In the genomic region with DNA sequence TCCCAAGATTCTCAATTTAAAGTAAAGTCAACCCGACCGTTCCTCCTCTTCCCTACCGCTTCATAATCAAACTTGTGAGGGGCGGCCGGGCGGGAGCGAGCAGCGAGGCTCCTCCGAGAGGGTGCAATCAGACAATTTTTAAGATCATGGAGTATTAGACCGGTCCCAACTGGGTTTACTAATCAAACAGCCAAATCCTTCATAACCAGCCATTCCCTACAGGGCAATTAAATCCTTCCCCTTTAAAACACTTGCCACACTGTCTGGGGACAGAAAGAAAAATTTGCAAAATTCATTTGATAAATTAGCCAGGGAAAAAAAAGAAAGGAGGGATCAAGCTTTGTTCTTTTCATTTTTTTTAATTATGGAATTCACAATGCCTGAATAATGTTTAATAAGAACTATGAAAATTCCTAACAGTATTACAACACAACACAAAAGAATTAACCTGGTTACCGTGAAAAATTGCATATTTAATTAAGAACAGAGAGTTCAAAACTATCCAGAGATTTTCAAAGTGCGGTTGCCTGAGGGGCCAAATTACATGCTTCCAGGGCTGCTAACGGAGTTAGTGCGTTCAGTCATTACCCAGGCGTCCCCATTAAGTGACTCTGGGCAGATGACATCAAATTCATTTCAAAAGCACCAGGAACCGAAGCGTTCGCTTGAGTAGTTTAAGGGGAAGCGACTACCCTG, we compare ENCODE assay signal across 15 mouse cellular contexts. TPM values are rescaled to one million over a fixed set of nuclear protein-coding genes. Genes with fewer than 3 reads are reported as not detected.
A peak's percentile ranks its signal among the peaks of the same experiment; 100 is the strongest.
DNase-seq lines count a peak whose midpoint lies in the region; ATAC-seq lines count a peak whose summit lies in the region.
"Had no signal": no experiment of that assay in that cellular context is flagged by ENCODE, and none has a peak within 500 bp of the region (broad histone marks: within the 10 kb centered on the region; RNA-seq: fewer than 3 reads in every experiment).

No protein-coding gene starts in this region.

- no peak for DNase-seq in embryonic facial prominence, embryonic 10.5 days (ENCODE audit: low spot score)
- no peak for DNase-seq in forebrain, embryonic 11.5 days (ENCODE audit: low spot score)
- no peak for DNase-seq in right cerebral cortex, postnatal 4 days
- DNase-seq in heart, adult 11 months, result no peak
- DNase-seq in spleen, postnatal 36 days (ENCODE audit: low spot score in 2 of 2), result no peak
- DNase-seq: cerebellum, adult 11 months; kidney, adult 9 months; lung, adult 2 months had no signal

- H3K9ac ChIP-seq in forebrain, embryonic 11.5 days (ENCODE audit: low read length), result no peak overlapping the region
- no peak overlapping the region for H3K9ac ChIP-seq in hindbrain, embryonic 15.5 days
- H3K9ac ChIP-seq in neural tube, embryonic 14.5 days (replicated peaks; ENCODE audit: low read depth, low read length), result no peak overlapping the region
- H3K9ac ChIP-seq: limb, embryonic 15.5 days had no signal

- WGBS in embryonic facial prominence, embryonic 10.5 days, result 51% methylated on average over 19 of the region's 19 CpGs
- 40% methylated on average over 19 of the region's 19 CpGs for WGBS in forebrain, embryonic 11.5 days
- 23% methylated on average over 19 of the region's 19 CpGs for WGBS in hindbrain, embryonic 15.5 days
- 29% methylated on average over 19 of the region's 19 CpGs for WGBS in neural tube, embryonic 14.5 days

- no peak overlapping the region for H3K4me2 ChIP-seq in forebrain, embryonic 11.5 days (ENCODE audit: low read depth, low read length, severe bottlenecking)
- 0 out of 2 replicates have a peak overlapping the region, but pooled peaks have one; percentile 6 for H3K4me2 ChIP-seq in hindbrain, embryonic 15.5 days
- peak overlapping the region; percentile 11; the same call in 1 of the 2 replicates for H3K4me2 ChIP-seq in neural tube, embryonic 14.5 days (ENCODE audit: low read depth, low read length)
- H3K4me2 ChIP-seq: limb, embryonic 15.5 days had no signal

- peaks cover 29% of the 10 kb centered on the region for H3K4me1 ChIP-seq in embryonic facial prominence, embryonic 10.5 days
- peaks cover 7% of the 10 kb centered on the region for H3K4me1 ChIP-seq in forebrain, embryonic 11.5 days (replicated peaks; ENCODE audit: control insufficient read depth, insufficient read depth, low read length)
- peaks cover 19% of the 10 kb centered on the region for H3K4me1 ChIP-seq in hindbrain, embryonic 15.5 days (replicated peaks)
- H3K4me1 ChIP-seq in neural tube, embryonic 14.5 days (ENCODE audit: control insufficient read depth, insufficient read depth, low read length), result peaks cover 8% of the 10 kb centered on the region; the same call in 1 of the 2 replicates

- ATAC-seq in forebrain, embryonic 11.5 days (replicated peaks; ENCODE audit: low FRiP score), result peak; percentile 64
- peak; percentile 68; the same call in 1 of the 2 replicates for ATAC-seq in hindbrain, embryonic 15.5 days (ENCODE audit: low FRiP score, low read depth)
- peak; percentile 75 for ATAC-seq in neural tube, embryonic 14.5 days (ENCODE audit: low read depth)
- ATAC-seq: activated CD4-positive, CD25-positive, alpha-beta regulatory T cell, adult 4 months; CD4-positive, CD25-positive, alpha-beta regulatory T cell, adult 4 months had no signal

- H3K9me3 ChIP-seq in embryonic facial prominence, embryonic 10.5 days, result peaks cover 16% of the 10 kb centered on the region
- peaks cover 4% of the 10 kb centered on the region; the same call in 1 of the 2 replicates for H3K9me3 ChIP-seq in forebrain, embryonic 11.5 days (ENCODE audit: control insufficient read depth, low read length)
- no peaks in the 10 kb centered on the region for H3K9me3 ChIP-seq in hindbrain, embryonic 15.5 days
- H3K9me3 ChIP-seq in neural tube, embryonic 14.5 days (ENCODE audit: control insufficient read depth, low read length), result no peaks in the 10 kb centered on the region
- H3K9me3 ChIP-seq: heart, embryonic 10.5 days; limb, embryonic 15.5 days had no signal

- peaks cover 19% of the 10 kb centered on the region for H3K36me3 ChIP-seq in embryonic facial prominence, embryonic 10.5 days (replicated peaks)
- H3K36me3 ChIP-seq in forebrain, embryonic 11.5 days (ENCODE audit: control insufficient read depth, insufficient read depth, low read length), result peaks cover 7% of the 10 kb centered on the region; the same call in 1 of the 2 replicates
- H3K36me3 ChIP-seq in hindbrain, embryonic 15.5 days, result peaks cover 15% of the 10 kb centered on the region
- H3K36me3 ChIP-seq in neural tube, embryonic 14.5 days (ENCODE audit: control insufficient read depth, insufficient read depth, low read length), result peaks cover 5% of the 10 kb centered on the region; the same call in 1 of the 2 replicates
- H3K36me3 ChIP-seq: limb, embryonic 15.5 days had no signal

- peaks cover 6% of the 10 kb centered on the region; the same call in 1 of the 2 replicates for H3K27me3 ChIP-seq in embryonic facial prominence, embryonic 10.5 days (replicated peaks; ENCODE audit: low read depth, poor library complexity, severe bottlenecking)
- no peaks in the 10 kb centered on the region for H3K27me3 ChIP-seq in forebrain, embryonic 11.5 days (ENCODE audit: control insufficient read depth, insufficient read depth, low read length)
- no peaks in the 10 kb centered on the region for H3K27me3 ChIP-seq in hindbrain, embryonic 15.5 days
- H3K27me3 ChIP-seq in neural tube, embryonic 14.5 days (ENCODE audit: control insufficient read depth, insufficient read depth, low read length), result no peaks in the 10 kb centered on the region

- H3K27ac ChIP-seq in embryonic facial prominence, embryonic 10.5 days (replicated peaks), result peak overlapping the region; percentile 14; the same call in 1 of the 2 replicates
- no peak overlapping the region for H3K27ac ChIP-seq in forebrain, embryonic 11.5 days (ENCODE audit: low read depth, low read length)
- peak overlapping the region; percentile 48 for H3K27ac ChIP-seq in hindbrain, embryonic 15.5 days (replicated peaks)
- H3K27ac ChIP-seq in neural tube, embryonic 14.5 days (ENCODE audit: low read depth, low read length), result 0 out of 2 replicates have a peak overlapping the region, but pooled peaks have one; percentile 8
- H3K27ac ChIP-seq: heart, embryonic 10.5 days; limb, embryonic 15.5 days; macrophage had no signal

- H3K4me3 ChIP-seq in embryonic facial prominence, embryonic 10.5 days, result no peak overlapping the region
- no peak overlapping the region for H3K4me3 ChIP-seq in forebrain, embryonic 11.5 days (ENCODE audit: low read depth, low read length)
- no peak overlapping the region for H3K4me3 ChIP-seq in hindbrain, embryonic 15.5 days
- no peak overlapping the region for H3K4me3 ChIP-seq in neural tube, embryonic 14.5 days (ENCODE audit: low read depth, low read length)
- H3K4me3 ChIP-seq: heart, embryonic 10.5 days; limb, embryonic 15.5 days had no signal

RNA-seq across cellular contexts. Expression of a gene that starts 17.3 kb away (rescaled TPM):
- 4.9 and 5.1 TPM in 2 replicates for polyA plus RNA-seq in embryonic facial prominence, embryonic 10.5 days (2016; fragmentation: Nextera tagmentation; extraction: Ambion mirVana)
- polyA plus RNA-seq in forebrain, embryonic 11.5 days (2014; fragmentation: Nextera tagmentation; extraction: Ambion mirVana), result 11.3 and 13.2 TPM in 2 replicates
- polyA plus RNA-seq in hindbrain, embryonic 15.5 days (2015; fragmentation: Nextera tagmentation; extraction: Ambion mirVana), result 20.7 and 23.3 TPM in 2 replicates
- polyA plus RNA-seq in neural tube, embryonic 14.5 days (2014; fragmentation: Nextera tagmentation; extraction: Ambion mirVana), result 25.6 and 31.3 TPM in 2 replicates
- polyA plus RNA-seq: macrophage had no signal
